Mouse (Mus musculus) midbrain, embryonic 16.5 days (tissue): ENCODE data around the gene Hsd3b6. TPM values are rescaled to one million over a fixed set of nuclear protein-coding genes. Genes with fewer than 3 reads are reported as not detected.
"Not testable (repeated sequence)": the region's sequence is repeated elsewhere in the genome, so short reads cannot be mapped to it uniquely, and the experiment has no call there.

Experiments
- ATAC-seq: fragments of 200-750 bp; cut with Nextera tagmentation; 2 replicates; pipeline ENCODE4 v1.8.0; 2017; ENCODE audit warnings: moderate TSS enrichment
- H3K27ac ChIP-seq: fragments of 300-500 bp; sonication (generic); 2 replicates; pipeline ENCODE4 v1.5.1; 2014; ENCODE audit warnings: mild to moderate bottlenecking, low read length, mixed read lengths
- H3K27me3 ChIP-seq: fragments of 300-500 bp; sonication (generic); 2 replicates; pipeline ENCODE4 v1.6.1; 2014; ENCODE audit warnings: low read depth, low read length, mixed read lengths; ENCODE audit not compliant: control insufficient read depth, insufficient read depth
- H3K36me3 ChIP-seq: fragments of 300-500 bp; sonication (generic); 2 replicates; pipeline ENCODE4 v1.6.1; 2014; ENCODE audit warnings: mild to moderate bottlenecking, low read length, moderate library complexity, mixed read lengths; ENCODE audit not compliant: control insufficient read depth, insufficient read depth
- H3K4me1 ChIP-seq: fragments of 300-500 bp; sonication (generic); 2 replicates; pipeline ENCODE4 v1.6.1; 2014; ENCODE audit warnings: mild to moderate bottlenecking, low read length, mixed read lengths; ENCODE audit not compliant: control insufficient read depth, insufficient read depth
- H3K4me2 ChIP-seq: fragments of 300-500 bp; sonication (generic); 2 replicates; pipeline ENCODE4 v1.6.1; 2014; ENCODE audit warnings: mild to moderate bottlenecking, low read length, mixed read lengths
- H3K4me3 ChIP-seq: fragments of 300-500 bp; sonication (generic); 2 replicates; pipeline ENCODE4 v1.5.1; 2014; ENCODE audit warnings: low read depth, mild to moderate bottlenecking, low read length, moderate library complexity, mixed read lengths
- H3K9ac ChIP-seq: fragments of 300-500 bp; sonication (generic); 2 replicates; pipeline ENCODE4 v1.6.1; 2014; ENCODE audit warnings: low read depth, low read length, mixed read lengths
- H3K9me3 ChIP-seq: fragments of 300-500 bp; sonication (generic); replicated peaks from 2 replicates; pipeline ENCODE4 v1.6.1; 2014; ENCODE audit warnings: mild to moderate bottlenecking, low read length, mixed read lengths; ENCODE audit not compliant: control insufficient read depth, poor library complexity, severe bottlenecking
- WGBS: fragments of 180-500 bp; shearing (Covaris S2); extraction: QIAGEN DNeasy Blood & Tissue Kit; methylation state at CpG from one replicate; pipeline ENCODE4 v1.1.7; 2014; 5-methylcytosine and 5-hydroxymethylcytosine counted together
- polyA plus RNA-seq: library from polyadenylated mRNA; unstranded; fragments of >200 nt; fragmentation: Nextera tagmentation; extraction: Ambion mirVana; gene quantifications from 2 replicates; pipeline ENCODE4 v1.2.1, GENCODE M21; 2015

Hsd3b6 gene
- polyA plus RNA-seq, 1 experiment from 2014 or later: 0.44 TPM

DNA sequence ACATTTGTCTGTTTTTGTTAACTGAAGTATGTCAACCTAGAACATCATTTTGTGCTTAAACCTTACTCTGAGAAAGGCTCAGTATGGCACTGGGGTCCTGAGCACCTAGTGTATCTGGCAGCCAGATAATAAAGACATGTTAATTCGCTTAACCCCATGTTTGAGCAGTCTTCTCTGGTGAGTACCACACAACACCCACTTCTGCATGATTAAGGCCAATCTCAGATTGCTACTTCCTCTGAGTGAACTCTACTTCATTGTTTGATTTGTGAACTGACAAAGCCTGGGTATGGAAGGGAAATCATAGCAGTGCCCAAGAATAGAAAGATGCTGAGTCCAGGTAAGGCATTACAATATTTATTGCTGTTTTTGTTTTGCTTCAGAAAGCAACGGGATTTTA, 37.6 kb upstream of the Hsd3b6 start:
- Histone ChIP-seq H3K9me3 (no peaks in the 10 kb centered on the region), H3K27ac (no peak overlapping the region), H3K27me3 (no peaks in the 10 kb centered on the region), H3K36me3 (no peaks in the 10 kb centered on the region), H3K4me1 (no peaks in the 10 kb centered on the region), H3K4me2 (no peak overlapping the region), H3K9ac (no peak overlapping the region), H3K4me3 (no peak overlapping the region)
- no peak for ATAC-seq
- 80% methylated on average over 2 of the region's 2 CpGs for WGBS

DNA sequence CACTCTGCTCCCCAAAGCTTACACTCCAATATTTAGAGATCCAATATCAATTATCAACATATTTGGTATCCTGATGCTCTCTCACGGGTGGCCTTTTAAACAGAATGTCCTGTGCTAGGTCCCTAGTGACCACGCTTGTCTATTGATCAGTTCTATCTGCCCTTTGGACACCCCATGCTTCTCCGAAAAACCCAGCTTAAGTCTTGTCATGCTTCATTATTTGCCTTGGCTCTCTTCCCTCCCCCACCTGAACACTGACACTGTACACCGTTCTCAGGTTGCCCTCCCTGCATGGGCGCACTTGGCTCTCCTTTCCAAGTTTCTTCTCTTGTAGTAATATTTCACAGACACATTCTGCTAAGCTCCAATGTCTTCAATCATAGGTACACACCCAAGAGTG, 36.0 kb upstream of the Hsd3b6 start:
- no peak overlapping the region for H3K4me3 ChIP-seq
- H3K27ac ChIP-seq: no peak overlapping the region
- H3K4me1 ChIP-seq: no peaks in the 10 kb centered on the region
- H3K9ac ChIP-seq: no peak overlapping the region
- no peaks in the 10 kb centered on the region for H3K36me3 ChIP-seq
- ATAC-seq: no peak
- H3K4me2 ChIP-seq: no peak overlapping the region
- no peaks in the 10 kb centered on the region for H3K27me3 ChIP-seq
- 87% methylated on average over 5 of the region's 5 CpGs for WGBS
- no peaks in the 10 kb centered on the region for H3K9me3 ChIP-seq

DNA sequence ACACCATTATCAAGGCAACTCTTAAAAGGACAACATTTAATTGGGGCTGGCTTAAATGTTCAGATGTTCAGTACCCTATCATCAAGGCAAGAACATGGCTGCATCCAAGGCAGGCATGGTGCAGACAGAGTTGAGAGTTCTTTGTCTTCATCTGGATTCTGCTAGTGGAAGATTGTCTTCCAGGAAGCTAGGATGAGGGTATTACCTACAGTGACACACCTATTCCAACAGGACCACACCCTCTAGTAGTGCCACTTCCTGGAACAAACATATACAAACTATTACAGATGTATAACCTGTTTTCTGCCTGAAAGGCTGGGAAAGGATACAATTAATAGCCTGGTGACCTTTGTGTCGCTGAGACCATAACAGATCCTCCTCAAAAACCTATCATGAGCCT, 34.7 kb upstream of the Hsd3b6 start:
- H3K4me1 ChIP-seq: no peaks in the 10 kb centered on the region
- H3K9me3 ChIP-seq: no peaks in the 10 kb centered on the region
- no peak overlapping the region for H3K4me2 ChIP-seq
- no peaks in the 10 kb centered on the region for H3K36me3 ChIP-seq
- WGBS: 82% methylated on average over 1 of the region's 1 CpGs
- no peak for ATAC-seq
- H3K4me3 ChIP-seq: no peak overlapping the region
- H3K27ac ChIP-seq: no peak overlapping the region
- no peaks in the 10 kb centered on the region for H3K27me3 ChIP-seq
- H3K9ac ChIP-seq: no peak overlapping the region

DNA sequence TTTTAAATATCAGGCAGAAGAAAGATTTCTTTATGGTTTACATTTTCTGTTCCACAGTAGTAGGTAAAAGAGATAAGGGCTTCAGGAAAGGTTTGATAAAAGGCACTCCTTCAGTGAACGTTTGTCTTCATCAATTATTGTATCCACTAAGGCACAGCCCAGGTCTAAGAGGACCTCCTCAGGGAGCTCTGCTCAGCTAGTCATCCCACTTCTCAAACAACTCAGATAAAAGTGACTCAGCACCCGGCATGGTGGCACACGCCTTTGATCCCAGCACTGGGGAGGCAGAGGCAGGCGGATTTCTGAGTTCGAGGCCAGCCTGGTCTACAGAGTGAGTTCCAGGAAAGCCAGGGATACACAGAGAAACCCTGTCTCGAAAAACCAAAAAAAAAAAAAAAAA, 1.6 kb downstream of the Hsd3b6 start:
- 91% methylated on average over 6 of the region's 6 CpGs for WGBS
- H3K27me3 ChIP-seq, H3K27ac ChIP-seq, H3K9me3 ChIP-seq, H3K4me1 ChIP-seq, H3K36me3 ChIP-seq, H3K9ac ChIP-seq, ATAC-seq, H3K4me3 ChIP-seq, H3K4me2 ChIP-seq: not testable (repeated sequence)

- not testable (repeated sequence) for H3K36me3 ChIP-seq, ATAC-seq
- 62% methylated on average over 3 of the region's 3 CpGs for WGBS
Observed at GRCm38 (mm10) chr3:98805032-98805431, 9.2 kb downstream of the Hsd3b6 start.

DNA sequence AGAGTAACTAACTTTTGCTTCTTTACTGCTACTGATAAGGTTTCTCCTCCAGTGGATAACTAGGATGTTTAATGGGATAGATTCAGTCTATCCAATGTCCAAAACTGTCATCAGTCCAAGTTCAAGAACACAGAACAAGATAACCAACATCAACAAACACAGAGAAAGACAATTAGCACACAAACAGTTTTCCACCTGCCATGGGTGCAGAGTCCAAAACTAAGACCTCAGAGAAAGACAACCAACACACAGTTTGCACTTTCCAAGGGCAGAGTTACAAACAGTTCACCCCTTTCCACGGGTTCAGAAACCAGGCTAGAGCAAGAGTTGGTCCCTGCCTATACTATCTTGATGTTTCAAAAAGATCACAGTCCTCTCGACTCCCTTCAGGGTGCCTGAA, 27.7 kb downstream of the Hsd3b6 start:
- Histone ChIP-seq H3K27ac (no peak overlapping the region), H3K4me1 (no peaks in the 10 kb centered on the region), H3K9me3 (no peaks in the 10 kb centered on the region), H3K9ac (no peak overlapping the region), H3K4me2 (no peak overlapping the region), H3K27me3 (no peaks in the 10 kb centered on the region), H3K4me3 (no peak overlapping the region), H3K36me3 (no peaks in the 10 kb centered on the region)
- ATAC-seq: no peak
- WGBS: 78% methylated on average over 2 of the region's 2 CpGs

More at GRCm38 (mm10) chr3:98805032-98805431, 9.2 kb downstream of the Hsd3b6 start:
- H3K4me1 ChIP-seq, H3K4me2 ChIP-seq, H3K27me3 ChIP-seq, H3K9me3 ChIP-seq, H3K4me3 ChIP-seq, H3K27ac ChIP-seq, H3K9ac ChIP-seq: not testable (repeated sequence)

DNA sequence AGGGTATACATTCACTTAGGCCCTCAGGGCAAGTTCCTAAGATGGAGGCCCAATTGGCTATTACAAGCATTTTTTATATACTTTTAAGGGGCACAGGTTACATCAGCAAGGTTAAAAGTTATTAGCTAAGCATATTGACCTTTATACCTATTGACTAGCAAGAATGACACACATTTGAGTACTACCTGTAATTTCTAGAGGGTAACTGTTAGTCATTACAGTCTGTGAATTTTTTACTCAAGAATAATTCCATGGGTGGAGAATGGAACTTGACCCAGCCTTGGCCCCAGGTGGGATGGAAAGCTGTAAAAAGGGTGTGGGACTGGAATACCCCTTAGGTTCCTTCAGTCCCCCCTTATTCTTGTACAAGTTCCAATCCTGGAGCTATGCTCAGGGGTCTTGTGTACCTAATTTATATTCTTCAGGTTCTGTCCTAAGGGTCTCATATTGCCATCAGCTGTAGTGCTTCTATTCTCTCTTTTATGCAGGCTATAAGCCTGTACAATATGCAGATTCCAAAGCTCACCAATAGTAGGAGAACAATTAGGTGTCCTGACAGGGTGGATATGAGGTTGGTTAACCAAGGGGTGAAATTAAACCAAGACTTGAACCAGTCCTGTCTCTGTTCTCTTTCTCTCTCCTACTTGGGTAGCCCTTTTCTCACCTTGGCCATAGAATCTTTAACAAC, 31.9 kb downstream of the Hsd3b6 start:
- no peak overlapping the region for H3K4me2 ChIP-seq
- H3K4me3 ChIP-seq: no peak overlapping the region
- no peak overlapping the region for H3K9ac ChIP-seq
- H3K27ac ChIP-seq: no peak overlapping the region
- no peaks in the 10 kb centered on the region for H3K36me3 ChIP-seq
- H3K27me3 ChIP-seq: no peaks in the 10 kb centered on the region
- no peak for ATAC-seq
- no peaks in the 10 kb centered on the region for H3K9me3 ChIP-seq
- no peaks in the 10 kb centered on the region for H3K4me1 ChIP-seq

DNA sequence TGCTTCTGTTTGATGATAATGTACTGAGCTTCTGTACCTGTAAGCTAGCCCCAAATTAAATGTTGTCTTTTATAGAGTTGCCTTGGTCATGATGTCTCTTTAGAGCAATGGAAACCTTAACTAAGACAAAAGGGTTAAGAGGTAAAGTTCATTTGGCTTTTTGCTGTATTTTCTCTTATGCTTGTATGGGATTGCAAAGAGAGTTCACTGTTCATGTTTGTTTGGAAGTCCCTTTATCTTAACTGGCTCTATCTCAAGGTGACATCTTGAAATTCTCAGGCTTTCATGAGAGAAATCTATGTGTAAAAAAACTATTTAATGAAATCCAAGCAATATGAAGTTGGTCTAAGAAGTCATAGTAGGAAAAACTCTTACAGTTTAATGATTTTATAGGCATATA, 33.3 kb downstream of the Hsd3b6 start:
- Histone ChIP-seq H3K9ac (no peak overlapping the region), H3K4me2 (no peak overlapping the region), H3K9me3 (no peaks in the 10 kb centered on the region), H3K27ac (no peak overlapping the region), H3K4me1 (no peaks in the 10 kb centered on the region), H3K4me3 (no peak overlapping the region), H3K36me3 (no peaks in the 10 kb centered on the region), H3K27me3 (no peaks in the 10 kb centered on the region)
- ATAC-seq: no peak

DNA sequence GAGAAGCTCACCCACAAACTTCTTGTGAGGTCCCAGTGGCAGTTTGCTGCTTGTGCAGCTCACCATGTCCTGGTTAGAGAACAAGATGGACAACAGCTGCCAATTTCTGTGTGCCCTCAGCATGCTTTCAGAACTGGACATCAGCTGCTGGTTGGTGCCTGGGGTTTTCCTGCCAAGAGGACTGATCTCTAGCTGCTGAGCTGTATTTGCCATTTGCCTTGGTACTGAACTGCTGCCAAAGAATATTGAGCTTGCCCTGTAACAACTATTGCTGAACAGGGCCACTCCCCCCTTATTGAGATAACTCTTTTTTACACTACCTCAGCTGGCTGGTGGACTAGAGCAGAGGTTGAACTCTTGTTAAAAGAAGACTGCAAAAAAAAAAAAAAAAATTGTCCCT, 50.1 kb downstream of the Hsd3b6 start:
- no peak for ATAC-seq

More for the DNA sequence above, 50.1 kb downstream of the Hsd3b6 start:
- Histone ChIP-seq H3K27ac (no peak overlapping the region), H3K4me2 (no peak overlapping the region), H3K4me1 (no peaks in the 10 kb centered on the region), H3K9ac (no peak overlapping the region), H3K36me3 (no peaks in the 10 kb centered on the region), H3K9me3 (no peaks in the 10 kb centered on the region), H3K4me3 (no peak overlapping the region), H3K27me3 (no peaks in the 10 kb centered on the region)
